Mouse (Mus musculus) liver, embryonic 11.5 days (tissue): ENCODE results near the gene Jaml. TPM values are rescaled to one million over a fixed set of nuclear protein-coding genes. Genes with fewer than 3 reads are reported as not detected.
A peak's percentile ranks its signal among the peaks of the same experiment; 100 is the strongest.

Experiments
- ATAC-seq: fragments of 200-750 bp; cut with Nextera tagmentation; replicated peaks from 2 replicates; pipeline ENCODE4 v1.8.0; 2017; ENCODE audit warnings: moderate number of reproducible peaks, mild to moderate bottlenecking, moderate TSS enrichment, moderate library complexity; ENCODE audit not compliant: low FRiP score
- DNase-seq: peaks from one replicate; pipeline ENCODE4 v3.0.0-alpha.2; 2017; ENCODE audit warnings: low spot score
- H3K27ac ChIP-seq: fragments of 300-500 bp; sonication (generic); 2 replicates; pipeline ENCODE4 v1.5.1; 2014; ENCODE audit warnings: mild to moderate bottlenecking, low read depth, low read length, control low read depth
- H3K27me3 ChIP-seq: fragments of 300-500 bp; sonication (generic); replicated peaks from 2 replicates; pipeline ENCODE4 v1.6.1; 2014; ENCODE audit warnings: low read length, mixed read lengths; ENCODE audit not compliant: control insufficient read depth, insufficient read depth
- H3K36me3 ChIP-seq: fragments of 300-500 bp; sonication (generic); 2 replicates; pipeline ENCODE4 v1.6.1; 2014; ENCODE audit warnings: mild to moderate bottlenecking, low read length, moderate library complexity, mixed read lengths; ENCODE audit not compliant: control insufficient read depth, insufficient read depth
- H3K4me1 ChIP-seq: fragments of 300-500 bp; sonication (generic); replicated peaks from 2 replicates; pipeline ENCODE4 v1.6.1; 2014; ENCODE audit warnings: low read length, mixed read lengths; ENCODE audit not compliant: control insufficient read depth, insufficient read depth
- H3K4me2 ChIP-seq: fragments of 300-500 bp; sonication (generic); 2 replicates; pipeline ENCODE4 v1.6.1; 2014; ENCODE audit warnings: mild to moderate bottlenecking, control low read depth, moderate library complexity
- H3K4me3 ChIP-seq: fragments of 300-500 bp; sonication (generic); 2 replicates; pipeline ENCODE4 v1.5.1; 2014; ENCODE audit warnings: low read depth, low read length, control low read depth
- H3K9ac ChIP-seq: fragments of 300-500 bp; sonication (generic); 2 replicates; pipeline ENCODE4 v1.6.1; 2014; ENCODE audit warnings: low read depth, low read length, control low read depth
- H3K9me3 ChIP-seq: fragments of 300-500 bp; sonication (generic); 2 replicates; pipeline ENCODE4 v1.6.1; 2016; ENCODE audit warnings: low read length, inconsistent platforms, mixed read lengths; ENCODE audit not compliant: control insufficient read depth
- WGBS: fragments of 180-500 bp; shearing (Covaris S2); extraction: QIAGEN DNeasy Blood & Tissue Kit; methylation state at CpG from one replicate; pipeline ENCODE4 v1.1.7; 2014; 5-methylcytosine and 5-hydroxymethylcytosine counted together
- polyA plus RNA-seq: library from polyadenylated mRNA; unstranded; fragments of >200 nt; fragmentation: Nextera tagmentation; extraction: Ambion mirVana; gene quantifications from 2 replicates; pipeline ENCODE4 v1.2.1, GENCODE M21; 2014

The Jaml gene
- polyA plus RNA-seq, 1 experiment from 2014 or later, result 0.18 TPM

- no peak overlapping the region for H3K4me2 ChIP-seq
- 54% methylated on average over 6 of the region's 6 CpGs for WGBS
- peaks cover 10% of the 10 kb centered on the region for H3K27me3 ChIP-seq
- H3K4me3 ChIP-seq, result no peak overlapping the region
- H3K4me1 ChIP-seq, result 0 out of 2 replicates have a peak, but pooled peaks cover 4% of the 10 kb centered on the region
- H3K9me3 ChIP-seq, result no peaks in the 10 kb centered on the region
- no peak for DNase-seq
- no peak overlapping the region for H3K9ac ChIP-seq
- H3K36me3 ChIP-seq, result no peaks in the 10 kb centered on the region
- no peak overlapping the region for H3K27ac ChIP-seq
- ATAC-seq, result no peak
These were observed 42.0 kb downstream of the Jaml start for GRCm38 (mm10) chr9:45121001-45121400.

- DNase-seq, result peak; percentile 61
- H3K36me3 ChIP-seq, result no peaks in the 10 kb centered on the region
- H3K9ac ChIP-seq, result no peak overlapping the region
- 0 out of 2 replicates have a peak overlapping the region, but pooled peaks have one; percentile 14 for H3K4me3 ChIP-seq
- WGBS, result 4% methylated on average over 10 of the region's 10 CpGs
- ATAC-seq, result peak; percentile 31; the same call in 1 of the 2 replicates
- H3K27ac ChIP-seq, result no peak overlapping the region
- H3K4me2 ChIP-seq, result peak overlapping the region; percentile 26; the same call in 1 of the 2 replicates
- 0 out of 2 replicates have a peak, but pooled peaks cover 4% of the 10 kb centered on the region for H3K4me1 ChIP-seq
- H3K9me3 ChIP-seq, result no peaks in the 10 kb centered on the region
- peaks cover 4% of the 10 kb centered on the region; the same call in 1 of the 2 replicates for H3K27me3 ChIP-seq
These were observed 42.8 kb downstream of the Jaml start for GRCm38 (mm10) chr9:45121769-45122168.

GRCm38 (mm10) chr9:45122209-45122761 lies 43.3 kb downstream of the Jaml start:
- H3K4me3 ChIP-seq, result 0 out of 2 replicates have a peak overlapping the region, but pooled peaks have one; percentile 14
- WGBS, result 27% methylated on average over 9 of the region's 9 CpGs
- no peak overlapping the region for H3K27ac ChIP-seq
- H3K4me1 ChIP-seq, result 0 out of 2 replicates have a peak, but pooled peaks cover 4% of the 10 kb centered on the region
- ATAC-seq (no peak), DNase-seq (no peak)
- H3K9ac ChIP-seq, result no peak overlapping the region
- H3K36me3 ChIP-seq, result no peaks in the 10 kb centered on the region
- no peaks in the 10 kb centered on the region for H3K9me3 ChIP-seq
- peak overlapping the region; percentile 26; the same call in 1 of the 2 replicates for H3K4me2 ChIP-seq
- peaks cover 4% of the 10 kb centered on the region; the same call in 1 of the 2 replicates for H3K27me3 ChIP-seq

- no peak overlapping the region for H3K9ac ChIP-seq
- H3K4me3 ChIP-seq, result no peak overlapping the region
- no peak overlapping the region for H3K4me2 ChIP-seq
- H3K27ac ChIP-seq, result no peak overlapping the region
- 86% methylated on average over 14 of the region's 14 CpGs for WGBS
- DNase-seq (no peak), ATAC-seq (no peak)
- 0 out of 2 replicates have a peak, but pooled peaks cover 4% of the 10 kb centered on the region for H3K4me1 ChIP-seq
- H3K36me3 ChIP-seq, result no peaks in the 10 kb centered on the region
- peaks cover 4% of the 10 kb centered on the region; the same call in 1 of the 2 replicates for H3K27me3 ChIP-seq
- H3K9me3 ChIP-seq, result no peaks in the 10 kb centered on the region
These were observed 46.2 kb downstream of the Jaml start for GRCm38 (mm10) chr9:45125211-45125610.

- WGBS, result 39% methylated on average over 7 of the region's 7 CpGs
- Histone ChIP-seq H3K27me3 (peaks cover 4% of the 10 kb centered on the region; the same call in 1 of the 2 replicates), H3K27ac (no peak overlapping the region), H3K9me3 (no peaks in the 10 kb centered on the region), H3K4me1 (0 out of 2 replicates have a peak, but pooled peaks cover 4% of the 10 kb centered on the region), H3K4me3 (no peak overlapping the region), H3K4me2 (no peak overlapping the region), H3K9ac (no peak overlapping the region), H3K36me3 (no peaks in the 10 kb centered on the region)
- DNase-seq, result no peak
- no peak for ATAC-seq
These were observed 48.0 kb downstream of the Jaml start for GRCm38 (mm10) chr9:45126941-45127340.

- Histone ChIP-seq H3K9me3 (no peaks in the 10 kb centered on the region), H3K9ac (no peak overlapping the region), H3K27me3 (peaks cover 16% of the 10 kb centered on the region), H3K4me1 (0 out of 2 replicates have a peak, but pooled peaks cover 2% of the 10 kb centered on the region), H3K4me2 (no peak overlapping the region), H3K36me3 (no peaks in the 10 kb centered on the region), H3K27ac (no peak overlapping the region), H3K4me3 (no peak overlapping the region)
- no peak for DNase-seq
- WGBS, result 73% methylated on average over 3 of the region's 3 CpGs
- ATAC-seq, result no peak
These were observed 51.1 kb downstream of the Jaml start for GRCm38 (mm10) chr9:45130119-45130518.

GRCm38 (mm10) chr9:45133484-45134310 lies 54.7 kb downstream of the Jaml start:
- H3K4me1 ChIP-seq, result 0 out of 2 replicates have a peak, but pooled peaks cover 5% of the 10 kb centered on the region
- ATAC-seq (no peak), DNase-seq (no peak)
- H3K9ac ChIP-seq, result no peak overlapping the region
- H3K4me2 ChIP-seq, result no peak overlapping the region
- H3K36me3 ChIP-seq, result no peaks in the 10 kb centered on the region
- no peaks in the 10 kb centered on the region for H3K9me3 ChIP-seq
- no peak overlapping the region for H3K4me3 ChIP-seq
- H3K27me3 ChIP-seq, result peaks cover 47% of the 10 kb centered on the region
- 11% methylated on average over 5 of the region's 5 CpGs for WGBS
- no peak overlapping the region for H3K27ac ChIP-seq

GRCm38 (mm10) chr9:45136442-45137169 lies 57.6 kb downstream of the Jaml start:
- ATAC-seq, result peak; percentile 70
- Histone ChIP-seq H3K9me3 (no peaks in the 10 kb centered on the region), H3K27me3 (peaks cover 71% of the 10 kb centered on the region), H3K4me2 (no peak overlapping the region), H3K4me1 (0 out of 2 replicates have a peak, but pooled peaks cover 8% of the 10 kb centered on the region), H3K27ac (peak overlapping the region; percentile 59), H3K4me3 (no peak overlapping the region), H3K36me3 (no peaks in the 10 kb centered on the region), H3K9ac (no peak overlapping the region)
- DNase-seq, result peak; percentile 43
- 12% methylated on average over 7 of the region's 7 CpGs for WGBS
